Mouse (Mus musculus) heart, adult 2 months (tissue): ENCODE measurements around the gene Nup54.

Source experiments
- CTCF ChIP-seq: fragments of 200-600 bp; IDR thresholded peaks from 2 replicates; pipeline ENCODE4 v1.8.1; 2022; ENCODE audit warnings: antibody characterized with exemption, mild to moderate bottlenecking, moderate library complexity
- EP300 ChIP-seq: fragments of 200-500 bp; IDR thresholded peaks from 2 replicates; pipeline ENCODE4 v1.6.1; 2011; ENCODE audit warnings: low read depth, low read length, control low read depth; ENCODE audit not compliant: insufficient read depth
- POLR2A ChIP-seq: fragments of 200-500 bp; IDR thresholded peaks from 2 replicates; pipeline ENCODE4 v1.6.1; 2011; ENCODE audit warnings: mild to moderate bottlenecking, low read depth, low read length, control low read depth; ENCODE audit not compliant: insufficient read depth

DNA sequence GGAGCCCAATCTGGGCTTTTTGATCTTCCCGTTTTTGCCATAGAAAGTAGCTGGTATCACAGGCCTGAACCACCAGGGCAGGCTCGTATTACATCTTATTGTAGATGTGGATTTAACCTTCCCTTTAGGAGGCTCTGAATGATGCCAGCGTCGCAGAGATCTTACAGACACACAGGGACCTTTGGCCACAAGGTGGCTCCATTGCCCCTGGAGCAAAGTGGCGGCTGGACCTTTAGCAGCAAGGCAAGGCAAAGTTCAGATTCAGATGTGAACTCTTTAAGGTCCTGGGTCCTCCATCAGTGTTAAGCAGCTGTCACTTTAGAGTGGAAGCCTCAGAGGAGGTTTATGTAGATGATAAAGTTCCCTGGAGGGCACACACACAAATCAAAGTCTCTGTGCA is 26.3 kb upstream of the Nup54 start:
- TF ChIP-seq CTCF = peak; percentile 92
- TF ChIP-seq POLR2A = no peak
- TF ChIP-seq EP300 = peak; percentile 74
